Mouse (Mus musculus) adrenal gland, adult (tissue): ENCODE measurements at regions not wholly inside any gene's neighbourhood (a gene's known extent, or its start where the extent isn't known, plus 50 kb on each side); places are given as distances from the start of the nearest gene placed in this dataset.

ENCODE experiments used
- DNase-seq, 2 experiments: peaks; one replicate each; pipeline ENCODE4 v3.0.0; 2022 to 2023; ENCODE audit warnings: low spot score in 1 of 2; ENCODE audit not compliant: inconsistent age in 2 of 2

DNA sequence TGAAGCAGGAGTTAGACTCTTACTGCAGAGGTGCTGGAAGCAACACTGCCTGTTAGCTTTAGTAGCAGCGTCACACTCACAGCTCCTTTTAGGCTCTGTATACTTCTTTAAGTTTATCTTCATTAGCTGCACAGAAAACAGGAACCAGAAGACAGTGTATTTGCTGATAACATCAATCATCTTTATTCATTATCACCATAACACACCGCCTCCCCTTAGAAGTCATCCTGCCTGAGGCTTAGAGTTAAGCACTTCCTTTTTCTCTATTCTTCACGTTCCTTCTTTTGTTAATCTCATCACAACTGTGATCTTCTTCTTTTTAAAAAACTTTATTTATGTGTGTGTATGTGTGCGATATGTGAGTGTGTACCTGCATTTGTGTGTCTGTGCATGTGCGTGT, 276.9 kb downstream of the Mex3b start:
- DNase-seq = no peak

DNA sequence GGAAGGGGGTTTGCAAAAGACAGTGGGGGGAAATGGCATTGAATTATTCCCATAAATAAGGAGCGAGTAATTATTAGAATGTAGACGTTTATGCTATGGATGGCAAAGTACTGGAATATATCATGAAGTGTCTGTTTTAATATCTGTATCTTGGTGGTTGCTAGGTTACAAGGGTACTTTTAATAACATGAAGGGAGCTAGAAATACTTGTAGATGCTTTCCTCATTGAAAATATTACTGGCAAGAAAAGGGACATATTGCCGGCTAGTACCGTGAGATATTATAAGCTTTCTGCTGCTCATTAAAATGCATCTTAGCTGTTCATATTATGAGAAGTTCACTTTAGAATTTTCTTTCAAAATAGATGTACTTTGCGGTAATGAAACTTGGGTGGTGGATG, 278.4 kb downstream of the Mex3b start:
- no peak for DNase-seq

DNA sequence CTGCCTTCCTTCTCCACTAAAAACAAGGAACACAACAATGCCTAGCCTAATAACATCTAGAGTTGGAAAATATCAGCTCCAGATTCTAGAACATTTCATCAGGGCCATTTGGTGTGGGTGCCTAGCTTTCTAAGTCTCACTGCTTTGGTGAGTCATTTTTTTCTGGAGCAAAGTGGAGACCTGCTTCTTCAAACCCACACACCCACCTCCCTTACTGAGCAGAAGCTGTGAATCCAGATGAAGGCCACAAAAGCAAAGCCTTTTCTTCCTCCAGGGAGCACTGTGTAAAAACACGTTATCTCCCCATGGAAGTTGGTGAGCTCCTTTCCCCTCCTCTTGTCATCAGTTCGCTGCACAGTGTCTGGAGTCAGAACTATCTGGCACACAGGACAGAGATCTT, 294.1 kb downstream of the Mex3b start:
- no peak for DNase-seq

DNA sequence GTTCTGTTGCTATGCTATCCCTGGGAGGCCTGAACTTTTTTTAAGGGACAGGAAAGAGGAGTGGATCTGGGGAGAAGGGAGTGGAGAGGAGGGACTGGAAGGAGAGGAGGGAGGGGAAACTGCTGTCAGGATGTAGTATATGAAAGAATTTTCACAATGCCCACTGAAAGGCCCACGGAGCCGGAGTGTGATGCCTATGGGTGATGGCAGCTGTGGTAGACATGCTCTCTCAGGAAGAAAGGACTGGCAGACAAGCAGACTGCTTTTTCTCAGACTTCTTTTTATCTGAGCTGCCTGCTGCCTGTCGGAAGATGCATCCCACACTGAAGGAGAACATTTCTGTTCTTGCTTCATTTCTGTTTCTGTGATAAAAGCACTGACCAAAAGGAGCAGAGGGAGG, 295.7 kb downstream of the Mex3b start:
- no peak for DNase-seq

DNA sequence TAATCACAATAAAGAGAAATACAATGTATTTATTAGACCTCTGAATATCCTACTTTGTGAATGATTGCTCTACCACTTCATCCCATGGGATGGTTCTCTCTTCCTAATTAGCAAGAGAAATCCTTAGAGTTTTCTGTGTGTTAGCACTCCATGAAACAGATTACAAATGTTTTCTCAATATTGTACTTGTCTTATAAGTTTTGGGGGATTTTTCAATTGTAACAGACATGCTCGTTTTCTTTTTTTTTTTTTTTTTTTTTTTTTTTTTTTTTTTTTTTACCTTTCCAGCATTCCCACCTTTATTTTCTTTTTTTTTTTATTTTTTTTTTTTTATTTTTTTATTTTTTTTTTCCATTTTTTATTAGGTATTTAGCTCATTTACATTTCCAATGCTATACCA, 312.3 kb downstream of the Mex3b start:
- DNase-seq = no peak

DNA sequence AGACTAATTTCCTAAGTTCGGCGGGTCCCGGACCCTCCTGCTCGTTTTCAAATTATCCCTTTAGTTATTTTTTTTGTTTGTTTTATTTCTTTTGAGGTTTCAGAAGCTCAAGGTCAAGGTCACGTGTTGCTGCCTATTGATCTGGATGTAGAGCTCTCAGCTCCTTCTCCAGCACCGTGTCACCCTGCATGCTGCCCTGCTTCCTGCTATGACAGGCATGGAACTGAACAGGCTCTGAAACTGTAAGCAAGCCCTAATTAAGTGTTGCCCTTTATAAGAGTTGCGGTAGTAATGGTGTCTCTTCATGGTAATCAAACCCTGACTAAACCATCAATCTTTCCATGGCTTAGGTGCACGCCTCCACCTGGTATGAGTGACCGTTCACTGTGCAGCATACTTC, 319.2 kb downstream of the Mex3b start:
- no peak for DNase-seq

DNA sequence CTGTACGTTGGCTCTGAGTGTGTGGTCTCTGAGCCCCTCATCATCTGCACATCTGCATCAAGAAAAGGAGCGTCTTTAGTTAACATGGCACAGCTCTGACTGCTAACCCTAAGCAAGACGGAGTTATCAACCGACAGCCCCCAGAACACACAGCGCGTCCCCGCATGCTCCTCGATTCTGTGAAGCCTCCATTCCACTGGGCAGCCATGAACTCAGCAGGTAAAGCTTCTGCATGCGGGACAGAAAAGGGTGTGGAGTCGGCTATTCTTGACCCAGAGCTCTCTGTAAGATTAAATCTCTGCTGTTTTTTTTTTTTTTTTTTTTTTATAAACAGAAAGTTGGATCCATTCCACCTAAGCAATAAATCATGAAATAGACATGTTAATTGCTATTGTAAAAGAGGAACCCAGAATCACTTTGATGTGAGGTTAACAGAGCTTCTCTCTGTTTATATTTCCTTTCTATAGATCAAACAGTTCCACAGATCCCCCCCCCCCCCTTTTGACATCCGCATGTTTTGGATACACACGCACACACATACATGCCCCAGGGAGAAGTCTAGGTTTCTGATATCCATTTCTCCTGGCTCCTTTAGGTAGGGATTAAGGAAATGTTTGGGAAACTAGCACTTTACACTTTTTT, 328.9 kb downstream of the Mex3b start:
- DNase-seq = no peak

DNA sequence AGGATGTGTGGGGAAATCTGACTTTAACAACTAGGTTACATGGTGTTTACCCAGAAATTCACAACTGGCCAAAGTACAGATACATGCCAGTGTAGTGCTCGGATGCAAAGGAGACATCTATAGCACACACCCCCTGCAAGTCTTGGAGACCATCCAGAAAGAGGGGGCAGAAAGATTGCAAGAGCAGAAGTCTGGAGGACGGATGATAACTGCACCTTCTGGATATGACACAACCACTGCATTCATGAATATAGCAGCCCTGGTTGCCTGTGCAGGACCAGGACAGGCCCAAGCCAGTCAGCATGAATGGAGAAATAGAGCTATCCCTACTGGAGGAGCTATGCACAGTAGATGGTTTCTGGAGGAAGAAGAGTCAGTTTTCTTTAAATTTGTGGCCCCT, 330.4 kb downstream of the Mex3b start:
- DNase-seq = no peak

DNA sequence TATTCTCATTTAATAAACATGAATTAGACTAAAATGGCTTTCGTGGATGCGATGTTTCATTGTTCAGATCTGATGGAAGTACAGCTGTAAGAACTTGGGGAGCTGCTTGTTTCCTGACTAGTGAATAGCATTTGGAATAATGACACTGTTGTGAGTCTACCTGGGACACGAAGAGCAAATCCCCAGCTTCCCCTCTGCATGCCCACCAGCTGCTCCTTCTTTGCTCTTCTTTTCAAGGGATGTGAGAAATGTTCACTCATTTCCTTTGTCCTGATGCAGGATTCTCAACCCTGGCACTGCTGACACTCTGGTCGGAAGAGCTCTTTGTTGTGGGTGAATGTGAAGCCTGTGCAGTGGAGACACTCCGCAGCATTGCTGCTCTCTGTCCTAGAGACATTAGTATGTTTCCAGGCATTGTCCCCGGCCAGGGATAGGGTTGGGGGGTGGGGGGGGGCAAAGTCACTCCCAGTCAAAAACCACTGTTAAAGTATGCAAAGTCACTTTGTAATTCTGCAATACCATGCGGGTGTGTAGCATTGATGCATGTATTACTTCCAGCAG, 334.1 kb downstream of the Mex3b start:
- DNase-seq = no peak

DNA sequence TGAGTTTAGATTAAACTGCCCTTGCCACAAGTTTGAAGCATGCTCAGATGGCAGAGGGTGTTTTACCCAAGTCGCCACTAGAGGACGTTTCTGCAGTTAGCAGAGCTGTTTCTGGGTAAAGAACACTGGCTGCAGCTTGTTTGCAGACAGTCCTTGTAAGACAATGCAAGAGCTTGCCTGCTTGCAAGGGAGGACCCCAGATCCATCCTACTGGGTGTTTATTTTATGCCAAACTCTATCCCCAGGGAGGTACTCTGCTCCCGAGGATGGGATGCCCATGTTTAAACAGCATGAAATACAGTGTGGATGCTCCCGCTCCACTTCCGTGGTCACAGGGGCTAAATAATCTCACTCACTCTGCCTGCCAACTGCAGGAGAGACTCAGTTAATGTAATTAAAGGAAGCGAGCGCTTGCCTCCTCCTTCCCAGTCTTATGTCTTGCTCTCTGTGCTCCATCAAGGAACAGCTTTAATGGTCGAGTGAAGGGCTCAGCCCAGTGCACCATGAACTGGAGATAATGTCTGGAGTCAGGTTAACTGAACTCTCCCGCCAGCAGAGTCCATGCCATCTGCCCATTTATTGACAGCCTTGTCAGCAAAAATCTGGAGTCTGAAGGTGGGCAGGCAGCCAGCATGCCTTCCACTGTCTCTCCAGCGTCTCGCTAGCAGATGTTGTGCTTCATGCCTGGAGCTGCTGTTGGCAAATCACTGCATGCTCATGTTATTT, 334.8 kb downstream of the Mex3b start:
- peak; percentile 27 to 54 for DNase-seq

DNA sequence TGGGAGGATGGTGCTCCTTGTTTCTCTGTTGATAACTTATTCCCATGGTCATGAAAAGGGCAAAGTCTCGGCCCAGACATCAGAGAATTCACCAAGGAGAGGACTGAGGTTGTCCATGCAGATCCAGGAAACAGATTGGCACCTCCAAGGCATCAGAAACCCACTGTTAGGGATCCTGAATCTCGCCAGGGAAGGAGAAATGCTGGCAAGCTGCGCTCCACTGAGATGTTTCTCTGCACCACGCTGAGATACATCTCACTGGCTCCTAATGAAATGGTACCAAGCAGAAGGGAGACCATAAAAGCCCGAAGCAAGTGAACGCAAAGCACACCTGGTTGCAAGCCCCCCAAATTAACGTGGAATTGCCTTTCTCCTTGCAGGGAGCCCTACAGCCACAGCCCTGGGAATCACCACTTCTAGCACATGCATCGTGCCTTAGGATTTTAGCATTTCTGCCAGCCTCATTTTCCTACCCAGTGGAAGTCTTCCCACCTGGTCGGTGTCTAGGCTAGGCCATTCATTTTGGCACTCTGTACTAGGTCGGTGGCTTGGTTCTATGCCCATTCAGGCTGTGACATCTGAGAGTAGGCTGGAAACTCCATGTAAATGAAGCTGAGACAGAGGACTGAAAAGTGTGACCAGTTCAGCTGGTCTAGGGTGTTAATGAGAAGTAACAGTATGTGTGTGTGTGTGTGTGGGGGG, 336.3 kb downstream of the Mex3b start:
- no peak for DNase-seq

DNA sequence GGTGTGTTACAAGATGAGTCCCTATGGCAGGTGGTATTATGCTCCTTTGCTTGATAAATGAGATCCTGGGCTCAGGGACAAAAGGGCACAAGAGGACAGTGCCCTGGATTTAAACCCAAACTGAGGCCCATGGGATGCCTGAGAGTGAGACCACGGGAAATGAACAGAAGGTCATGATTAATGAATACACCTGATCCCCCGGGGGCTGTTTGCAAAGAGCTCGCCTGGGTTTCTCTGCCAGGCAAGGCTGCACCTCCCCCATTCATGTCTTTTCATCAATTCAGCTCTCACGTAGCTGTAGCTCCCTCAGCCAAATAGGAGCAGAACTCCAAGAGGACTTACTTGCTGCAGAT, 336.9 kb downstream of the Mex3b start:
- DNase-seq = no peak

DNA sequence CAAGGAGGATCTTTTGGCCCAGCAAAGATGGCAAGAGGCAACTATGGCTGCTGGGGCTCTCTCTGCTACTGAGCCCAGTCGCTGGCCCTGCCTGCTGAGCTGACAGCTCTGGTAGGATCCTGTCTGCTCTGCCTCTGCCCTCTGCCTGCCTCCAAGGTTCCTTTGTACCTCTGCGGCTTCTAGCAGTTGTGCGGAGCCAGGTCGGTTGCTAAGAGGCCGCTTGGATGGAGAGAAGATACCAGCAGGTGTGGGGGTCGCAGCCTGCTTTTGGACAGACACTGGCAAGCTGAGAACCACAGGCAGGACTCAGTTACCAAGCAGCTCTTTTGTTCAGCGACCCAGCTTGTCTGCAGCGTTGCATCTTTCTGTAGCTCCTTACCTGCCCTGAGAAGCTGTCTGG, 337.6 kb downstream of the Mex3b start:
- DNase-seq = no peak

DNA sequence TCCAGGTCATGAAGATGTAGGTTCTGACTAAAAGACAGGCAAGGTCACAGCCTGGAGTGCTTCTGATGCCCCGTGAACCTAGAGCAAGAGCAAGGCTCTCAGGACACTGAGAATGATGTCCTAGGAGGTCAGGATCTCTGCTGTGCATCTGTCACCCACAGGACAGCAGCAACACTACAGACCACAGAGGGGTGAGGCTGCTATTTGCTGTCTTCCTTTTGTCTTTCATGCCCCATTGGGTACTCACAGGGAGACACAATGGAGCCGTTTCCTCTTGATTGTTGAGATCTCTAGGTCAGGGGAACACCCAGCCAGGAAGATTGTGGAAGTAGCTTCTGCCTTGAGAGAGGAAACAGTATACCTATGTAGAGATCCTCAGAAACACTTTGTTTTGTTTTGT, 339.9 kb downstream of the Mex3b start:
- no peak for DNase-seq

DNA sequence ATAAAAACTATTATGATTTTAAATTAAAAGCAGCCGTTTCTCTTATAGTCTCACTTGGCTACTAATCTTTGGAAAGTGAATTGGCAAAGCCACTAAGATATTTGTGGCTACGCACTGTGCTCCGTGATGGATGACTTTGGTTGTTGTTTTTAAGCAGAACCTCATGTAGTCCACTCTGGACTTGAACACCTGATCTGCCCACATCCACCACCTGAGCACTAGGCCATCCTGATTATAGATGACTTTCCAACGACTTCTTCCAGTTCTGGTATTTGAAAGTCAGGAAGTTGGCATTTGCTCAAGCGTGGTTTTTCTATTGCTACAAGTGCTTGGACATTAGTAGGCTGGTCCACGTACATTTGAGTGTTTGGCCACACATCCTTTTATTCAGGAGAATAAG, 344.5 kb downstream of the Mex3b start:
- no peak for DNase-seq

DNA sequence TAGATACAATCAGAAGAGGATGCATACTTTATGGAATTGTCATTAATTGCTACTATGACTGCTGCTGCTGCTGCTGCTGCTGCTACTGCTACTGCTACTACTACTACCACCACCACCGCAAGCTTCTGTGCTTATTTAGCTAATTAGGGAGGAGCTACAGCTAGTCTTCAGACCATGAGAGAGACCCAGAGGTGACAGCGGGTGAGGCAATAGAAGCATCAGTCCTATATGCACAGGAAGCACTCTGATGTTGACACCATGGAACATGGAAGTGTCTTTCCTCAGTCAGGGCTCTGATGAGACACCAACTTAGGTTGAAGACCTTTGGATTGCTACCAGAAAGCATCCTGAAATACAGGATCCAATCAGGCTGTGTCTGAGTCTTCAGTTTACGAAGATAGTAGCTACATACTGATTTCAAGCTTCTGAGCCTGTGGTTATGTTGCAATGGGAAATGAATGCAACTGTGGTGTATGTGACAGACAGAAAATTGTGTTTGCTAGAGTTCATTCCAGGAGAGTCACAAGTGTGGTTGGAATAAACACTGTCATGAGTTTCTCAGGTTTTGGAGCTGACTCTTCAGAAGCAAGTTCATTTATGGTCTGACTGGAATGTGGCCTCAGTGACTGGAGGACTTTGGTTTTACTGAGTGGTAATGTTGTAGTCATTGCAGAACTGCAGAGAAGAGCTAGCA, 355.0 kb downstream of the Mex3b start:
- DNase-seq = no peak

DNA sequence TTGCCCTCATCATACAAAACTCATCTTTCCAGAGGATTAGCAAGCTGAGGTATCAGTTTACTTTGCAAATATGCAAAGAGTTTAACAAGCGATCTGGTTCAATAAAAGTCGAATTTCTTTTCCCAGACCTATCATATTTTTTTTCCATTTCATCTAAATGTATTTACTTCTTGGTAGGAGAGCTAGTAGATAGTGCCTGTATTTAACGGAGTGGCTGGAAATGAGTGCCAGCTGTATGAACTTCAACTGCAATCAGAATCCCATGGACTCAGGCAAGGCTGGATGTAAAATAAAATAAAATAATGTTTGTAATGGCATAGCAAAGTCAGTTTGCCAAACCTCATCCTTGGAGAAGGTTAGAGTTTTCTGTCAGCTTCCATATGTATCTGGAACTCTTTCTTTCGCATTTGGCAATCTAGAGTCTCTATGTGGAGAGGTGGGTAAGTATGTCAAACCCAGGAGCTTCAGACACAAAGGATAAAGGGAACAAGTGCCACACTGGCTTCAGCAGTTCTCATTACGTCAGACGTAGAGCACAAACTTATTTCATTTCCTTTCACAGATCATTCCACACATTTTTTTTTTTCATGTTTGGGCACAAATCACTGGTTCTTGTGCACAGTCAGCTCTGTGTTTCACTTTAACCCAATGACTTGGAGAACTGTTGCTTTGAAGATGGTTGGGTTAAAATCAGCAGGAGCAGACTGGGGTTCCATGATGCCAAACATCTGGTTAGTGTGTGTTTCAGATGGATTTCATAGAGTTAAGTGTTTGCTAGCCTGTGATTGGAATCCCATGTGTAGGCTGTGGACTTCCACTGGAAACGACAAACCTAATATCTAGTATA, 357.2 kb upstream of the Tmc3 start:
- DNase-seq = no peak

DNA sequence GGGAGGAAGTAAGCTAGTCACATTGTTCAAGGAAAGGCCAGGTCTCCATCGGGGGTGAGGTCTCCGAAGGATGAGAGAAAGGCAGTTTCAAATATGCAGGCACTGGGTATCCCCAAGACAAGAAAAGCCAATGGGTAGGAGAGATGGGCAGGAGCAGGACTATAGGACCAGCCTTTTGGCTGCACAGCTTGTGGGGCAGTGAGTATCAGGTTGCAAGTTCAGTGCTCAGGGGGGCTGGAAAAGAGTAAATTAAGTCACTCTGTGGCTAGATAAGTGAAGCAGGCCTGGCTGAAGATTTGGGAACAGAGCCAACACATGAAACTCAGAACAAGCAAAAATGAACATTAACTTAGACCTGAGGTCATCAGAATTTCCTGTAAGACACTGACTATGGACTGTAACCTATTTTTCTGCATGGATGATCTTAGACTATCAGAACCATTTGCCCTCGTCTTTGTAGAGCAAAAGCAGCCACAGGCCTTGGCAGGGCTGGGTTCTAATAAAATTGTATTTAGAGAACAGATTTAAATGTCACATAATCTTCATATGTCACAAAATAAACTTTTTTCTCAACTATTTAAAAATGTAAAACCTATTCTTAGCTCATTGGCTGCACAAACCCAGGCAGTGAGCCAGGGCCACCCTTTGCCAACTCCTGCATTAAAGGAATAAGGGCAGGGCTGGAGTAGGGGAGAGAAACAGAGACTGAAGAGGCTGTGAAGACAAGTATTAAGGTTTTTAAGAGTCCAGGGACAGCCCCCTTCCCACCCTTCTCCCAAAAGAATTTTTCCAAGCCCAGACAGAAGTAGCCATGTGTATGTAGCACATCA, 354.0 kb upstream of the Tmc3 start:
- DNase-seq = no peak

DNA sequence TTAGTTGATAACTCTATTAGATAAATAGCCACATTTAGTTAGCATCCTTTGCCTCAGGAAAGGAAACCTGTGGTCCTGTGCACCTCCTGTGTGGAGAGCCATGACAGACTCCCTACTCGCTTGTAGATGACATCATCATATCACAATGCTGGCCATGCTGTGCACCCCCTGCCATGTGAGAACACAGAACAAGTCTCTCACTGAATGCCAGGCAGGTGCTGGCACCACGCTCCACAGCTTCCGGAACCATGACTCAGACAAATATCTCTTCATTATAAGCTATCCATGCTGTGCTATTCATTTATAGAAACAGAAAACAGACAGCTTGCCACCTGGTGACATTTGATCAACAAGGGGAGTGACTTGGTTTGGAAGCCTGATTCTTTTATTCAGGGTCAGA, 349.1 kb upstream of the Tmc3 start:
- DNase-seq = no peak

DNA sequence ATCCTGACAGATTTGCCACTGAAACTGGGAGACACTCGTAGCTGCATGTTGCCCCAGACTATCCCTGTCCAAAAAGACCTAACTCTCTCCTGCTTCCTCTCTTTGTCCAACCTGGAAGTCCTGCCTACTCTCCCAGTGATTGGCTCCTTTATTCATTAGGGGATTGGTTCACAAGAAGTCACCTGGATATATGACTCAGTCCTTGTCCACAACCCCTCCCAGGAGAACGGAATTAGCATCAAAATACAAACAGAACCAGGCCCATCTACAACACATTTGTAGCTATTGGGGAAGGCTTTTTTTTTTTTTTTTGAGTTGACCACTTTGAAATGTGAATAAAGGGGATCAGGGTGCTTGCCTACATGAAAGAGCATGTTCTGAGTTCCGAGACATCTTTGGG, 347.4 kb upstream of the Tmc3 start:
- no peak for DNase-seq
